Mouse (Mus musculus) brain, embryonic 14.5 days (tissue): ENCODE results near the gene Uchl5.

Experiments
- CTCF ChIP-seq: fragments of 200-500 bp; IDR thresholded peaks from 2 replicates; pipeline ENCODE4 v1.5.1; 2012; ENCODE audit warnings: inconsistent platforms, mild to moderate bottlenecking, moderate library complexity, borderline replicate concordance; ENCODE audit not compliant: insufficient read depth, insufficient read length; ENCODE audit errors: extremely low read depth
- POLR2A ChIP-seq: fragments of 200-500 bp; IDR thresholded peaks from 2 replicates; pipeline ENCODE4 v1.6.1; 2012; ENCODE audit warnings: mild to moderate bottlenecking, inconsistent platforms, borderline replicate concordance; ENCODE audit not compliant: poor library complexity, insufficient read depth, insufficient read length, severe bottlenecking; ENCODE audit errors: extremely low read depth

- no peak for TF ChIP-seq CTCF
- no peak for TF ChIP-seq POLR2A
Observed at GRCm38 (mm10) chr1:143727701-143728445, 49.2 kb upstream of the Uchl5 start.
